Mouse (Mus musculus) cortical plate, adult 2 months (tissue): ENCODE results near the gene Sox15.

Source experiments
- CTCF ChIP-seq: fragments of 200-500 bp; IDR thresholded peaks from 2 replicates; pipeline ENCODE4 v1.5.1; 2011; ENCODE audit warnings: mild to moderate bottlenecking, control low read depth, low read length; ENCODE audit not compliant: insufficient read depth; ENCODE audit errors: extremely low read depth
- POLR2A ChIP-seq: fragments of 200-500 bp; IDR thresholded peaks from 2 replicates; pipeline ENCODE4 v1.6.1; 2011; ENCODE audit warnings: mild to moderate bottlenecking, low read length, control low read depth; ENCODE audit not compliant: insufficient read depth; ENCODE audit errors: extremely low read depth

GRCm38 (mm10) chr11:69606832-69607231 lies 48.3 kb upstream of the Sox15 start:
- TF ChIP-seq CTCF (no peak), POLR2A (no peak)
